Mouse (Mus musculus) cerebellum, adult 11 months (tissue): ENCODE data around the gene Slc1a1.

ENCODE experiments used
- DNase-seq: peaks from one replicate; pipeline ENCODE4 v3.0.0; 2022

Slc1a1 gene

DNA sequence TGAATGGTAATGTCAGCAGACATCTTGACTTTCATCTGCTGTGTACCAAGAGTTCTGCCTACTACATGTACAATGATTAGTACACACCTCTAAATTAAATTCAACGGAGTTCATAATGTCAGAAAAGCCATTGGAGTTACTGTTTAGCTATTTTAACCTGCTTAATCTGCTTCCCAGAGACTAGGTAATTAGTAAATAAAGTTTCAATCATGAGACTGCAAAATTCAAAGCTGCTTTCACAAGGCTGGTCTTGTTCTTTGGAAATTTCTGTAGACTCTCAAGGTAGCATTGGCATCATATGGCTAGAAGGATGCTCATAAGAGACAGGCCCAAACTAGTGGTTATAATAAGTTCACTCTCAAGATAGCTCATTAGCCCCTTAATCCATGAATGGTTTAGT, 20.0 kb downstream of the Slc1a1 start:
- DNase-seq, result no peak

DNA sequence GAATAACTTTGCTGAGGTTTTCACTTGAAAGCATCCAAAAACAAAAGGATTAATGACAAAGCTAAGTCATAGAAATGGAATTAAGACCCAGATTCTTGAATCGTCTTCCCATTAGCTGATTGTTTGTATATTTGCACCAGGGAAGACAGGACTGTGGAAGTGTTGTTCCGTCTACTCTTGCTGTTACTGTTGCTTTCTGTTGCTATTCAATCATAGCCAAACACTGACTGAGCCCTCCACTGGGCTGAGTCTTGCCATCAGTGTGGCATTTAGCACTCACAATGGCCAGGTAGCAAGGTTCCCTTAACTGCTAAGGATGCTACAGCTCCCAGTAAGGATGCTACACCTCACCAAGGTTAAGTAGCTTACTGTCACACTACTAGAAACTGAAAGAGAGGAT, 25.4 kb downstream of the Slc1a1 start:
- no peak for DNase-seq

DNA sequence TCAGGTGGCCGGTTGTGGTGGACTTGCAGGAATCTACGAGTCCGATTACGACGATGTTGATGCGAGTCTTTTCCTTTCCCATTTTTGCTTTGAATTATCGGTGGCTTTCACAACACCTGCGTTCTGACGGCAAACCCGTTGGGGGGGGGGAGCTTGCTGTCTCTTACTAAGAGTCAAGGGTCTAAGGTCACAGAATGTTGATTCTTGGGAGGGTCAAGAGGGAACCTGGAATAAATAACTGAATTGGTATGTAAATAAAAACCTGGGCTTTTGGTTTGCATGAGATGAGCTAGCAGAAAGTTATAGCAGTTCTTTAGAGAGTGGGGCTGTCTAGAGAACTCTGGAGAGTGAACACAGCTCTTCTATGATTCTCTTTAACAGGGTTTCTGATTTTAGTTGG, 28.8 kb downstream of the Slc1a1 start:
- no peak for DNase-seq

DNA sequence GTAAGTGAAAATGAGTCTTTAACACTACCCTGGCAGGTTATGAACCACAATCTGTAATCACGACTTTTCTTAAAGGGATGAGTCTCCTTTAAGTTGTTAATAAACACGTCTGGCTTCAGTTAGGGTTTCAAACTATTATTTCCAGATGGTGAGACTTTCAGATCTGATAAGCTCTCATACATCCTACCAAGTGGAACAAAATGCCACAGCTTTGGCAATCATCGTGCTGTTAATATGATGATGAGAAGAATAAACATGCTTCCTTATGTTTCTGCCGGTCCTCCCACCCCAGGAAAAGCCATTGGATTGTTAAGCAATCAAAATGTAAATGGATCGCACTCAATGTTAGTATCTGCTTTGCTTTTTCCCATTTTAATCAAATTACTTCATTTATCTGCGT, 30.1 kb downstream of the Slc1a1 start:
- no peak for DNase-seq

DNA sequence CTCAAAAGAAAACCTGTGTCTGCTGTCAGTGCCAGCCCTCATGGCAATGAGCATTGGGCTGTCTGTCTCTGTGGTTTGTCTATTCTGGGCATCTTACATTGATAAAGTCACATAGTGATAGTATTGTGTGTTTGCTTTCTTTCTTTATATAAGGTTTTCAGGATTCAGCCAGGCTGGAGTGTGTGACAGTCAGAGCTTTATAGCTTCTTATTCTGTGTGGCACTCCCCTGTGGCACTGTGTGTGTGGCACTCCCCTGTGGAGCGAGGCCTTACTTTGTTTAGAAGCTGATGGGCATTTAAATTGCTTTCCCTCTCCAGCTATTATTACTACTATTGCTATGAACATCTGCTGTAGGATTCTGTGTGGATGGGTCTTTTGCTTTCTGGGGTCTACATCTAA, 30.7 kb downstream of the Slc1a1 start:
- DNase-seq, result no peak

DNA sequence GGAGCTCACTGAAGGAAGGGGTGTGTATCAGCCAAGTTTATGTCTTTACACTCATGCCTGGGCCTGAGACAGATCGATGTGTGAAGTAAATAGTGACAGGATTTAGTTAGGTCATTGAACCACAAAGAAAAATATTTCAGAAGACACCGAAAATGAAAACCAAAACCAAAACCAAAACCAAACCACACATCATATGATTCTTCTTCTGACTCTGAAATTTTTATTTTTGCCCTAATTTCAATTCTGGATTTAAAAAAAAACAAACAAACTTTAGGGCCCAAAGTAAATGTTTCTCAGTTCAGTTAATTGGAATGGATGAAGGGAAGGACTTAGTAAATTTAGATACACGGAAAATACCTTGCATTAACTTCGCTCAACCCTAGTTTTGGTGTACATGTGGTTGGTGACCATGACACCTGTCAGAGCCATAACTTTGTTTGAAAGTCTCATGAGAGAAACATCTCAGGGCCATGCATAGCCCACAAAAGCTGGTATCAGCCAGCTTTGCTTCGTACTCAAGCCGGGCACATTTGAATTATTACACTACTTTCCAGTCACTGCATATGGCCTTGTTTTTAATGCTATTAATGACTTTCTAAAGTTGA, 34.5 kb downstream of the Slc1a1 start:
- DNase-seq, result no peak

DNA sequence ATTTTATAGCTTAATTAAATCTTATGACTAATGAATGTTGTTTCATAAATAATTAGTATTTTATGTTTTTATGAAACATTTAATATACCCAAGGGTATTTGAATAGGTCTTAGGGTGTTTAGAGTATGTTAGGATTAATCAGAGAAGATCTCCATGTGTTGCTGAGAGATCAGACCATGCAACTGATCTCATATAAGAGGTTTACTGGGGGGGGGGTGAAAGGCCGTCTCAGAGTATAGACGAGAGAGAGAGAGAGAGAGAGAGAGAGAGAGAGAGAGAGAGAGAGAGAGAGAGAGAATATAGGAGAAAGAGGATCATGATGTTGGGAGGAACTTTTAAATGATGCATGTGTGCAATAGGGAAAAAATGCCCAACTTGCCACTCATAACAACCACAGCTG, 35.5 kb downstream of the Slc1a1 start:
- DNase-seq, result no peak

DNA sequence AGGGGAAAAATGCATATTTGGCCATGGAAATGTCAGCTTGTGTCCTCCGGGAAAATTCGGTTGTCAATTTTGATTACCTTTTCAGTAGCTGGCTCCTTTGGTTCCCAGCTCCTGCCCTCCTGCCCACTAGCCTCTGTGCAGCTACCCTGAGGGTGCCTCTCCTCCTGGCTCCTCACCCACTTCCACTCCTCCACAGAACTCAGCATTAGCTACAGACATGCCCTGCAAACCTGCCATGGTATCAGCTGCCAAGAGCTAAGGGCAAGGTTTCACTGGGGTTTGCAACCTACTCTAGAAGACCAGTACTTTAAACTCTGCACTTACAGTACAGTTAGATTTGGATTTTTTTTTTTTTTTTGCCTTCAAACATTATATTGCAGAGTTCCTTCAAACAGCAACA, 44.6 kb downstream of the Slc1a1 start:
- DNase-seq, result no peak

- peak; percentile 22 for DNase-seq
Measured at GRCm38 (mm10) chr19:28883126-28883525, 48.3 kb downstream of the Slc1a1 start.

GRCm38 (mm10) chr19:28888496-28888895, 53.6 kb downstream of the Slc1a1 start:
- no peak for DNase-seq

DNA sequence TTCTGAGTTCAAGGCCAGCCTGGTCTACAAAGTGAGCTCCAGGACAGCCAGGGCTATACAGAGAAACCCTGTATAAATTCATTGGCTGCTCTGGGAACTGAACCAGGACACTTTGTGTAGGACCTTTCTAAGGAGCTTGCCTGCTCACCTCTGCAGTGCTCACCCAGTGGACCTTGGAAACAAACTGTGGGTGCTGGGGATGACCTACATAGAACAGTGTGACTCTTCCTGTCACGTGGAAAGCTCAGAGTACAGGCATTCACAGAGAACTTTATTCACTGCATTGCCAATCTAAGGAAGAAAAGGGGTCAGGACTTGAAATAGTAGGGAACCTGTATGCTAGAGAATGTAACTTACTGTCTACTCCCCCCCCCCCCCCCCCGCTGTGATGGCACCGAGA, 54.4 kb downstream of the Slc1a1 start:
- no peak for DNase-seq

DNA sequence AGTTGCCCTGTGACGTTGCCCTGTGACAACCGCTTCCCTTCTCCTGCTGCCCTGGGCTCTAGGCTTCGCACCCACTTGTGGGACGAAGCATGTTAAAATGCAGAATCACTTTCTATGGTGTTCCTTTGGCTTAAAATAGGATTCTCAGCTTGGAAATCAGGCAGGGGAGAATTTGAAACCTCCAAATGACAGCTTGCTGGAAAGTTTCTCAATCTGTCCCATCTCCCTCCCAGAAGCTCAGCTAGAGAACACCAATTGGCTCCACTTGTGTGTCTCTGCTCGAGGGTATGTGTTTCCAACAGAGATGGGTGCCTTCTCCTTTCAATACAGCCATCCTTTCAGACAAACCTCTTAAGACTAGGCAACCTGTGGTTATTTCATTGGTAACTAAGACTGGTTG, 56.4 kb downstream of the Slc1a1 start:
- DNase-seq, result no peak

DNA sequence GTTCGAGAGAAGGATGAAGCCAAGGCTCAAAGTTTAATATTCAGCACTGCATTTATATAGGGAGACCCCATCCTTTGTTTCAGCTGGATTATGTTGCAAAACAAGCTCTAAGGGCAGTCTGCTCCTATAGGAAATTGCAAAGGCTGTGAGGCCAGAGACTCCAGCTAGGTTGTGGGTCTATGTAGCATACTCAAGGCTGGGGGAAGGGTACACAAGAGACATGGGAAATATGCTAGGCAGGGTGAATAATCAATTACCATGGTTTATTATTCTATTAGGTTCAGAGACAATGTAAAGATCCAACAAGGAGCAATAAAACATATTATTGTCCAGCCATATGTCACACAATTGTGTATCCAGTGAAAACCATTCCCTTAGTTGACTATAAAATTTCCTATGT, 57.0 kb downstream of the Slc1a1 start:
- DNase-seq, result no peak

GRCm38 (mm10) chr19:28896639-28897038, 61.8 kb downstream of the Slc1a1 start:
- no peak for DNase-seq

- no peak for DNase-seq
Measured at GRCm38 (mm10) chr19:28897497-28897896, 62.6 kb downstream of the Slc1a1 start.

DNA sequence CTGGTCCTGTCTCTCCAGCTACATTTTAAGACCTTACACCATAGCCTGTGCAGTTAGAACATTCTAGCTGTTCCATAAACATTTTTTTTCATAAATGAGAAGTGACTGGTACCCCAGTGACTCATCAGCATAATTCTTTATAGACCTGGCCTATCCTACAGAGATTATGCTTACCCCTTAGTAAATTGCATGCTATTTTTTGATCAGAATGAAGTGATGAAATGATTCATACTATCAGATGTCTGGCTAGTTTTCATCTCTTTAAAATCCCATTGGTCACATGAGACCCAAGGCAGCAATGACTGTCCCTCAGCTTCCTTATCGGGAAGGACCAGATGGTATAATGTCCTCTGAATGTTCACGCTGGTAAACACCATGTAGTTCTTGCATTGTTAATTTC, 65.9 kb downstream of the Slc1a1 start:
- no peak for DNase-seq

DNA sequence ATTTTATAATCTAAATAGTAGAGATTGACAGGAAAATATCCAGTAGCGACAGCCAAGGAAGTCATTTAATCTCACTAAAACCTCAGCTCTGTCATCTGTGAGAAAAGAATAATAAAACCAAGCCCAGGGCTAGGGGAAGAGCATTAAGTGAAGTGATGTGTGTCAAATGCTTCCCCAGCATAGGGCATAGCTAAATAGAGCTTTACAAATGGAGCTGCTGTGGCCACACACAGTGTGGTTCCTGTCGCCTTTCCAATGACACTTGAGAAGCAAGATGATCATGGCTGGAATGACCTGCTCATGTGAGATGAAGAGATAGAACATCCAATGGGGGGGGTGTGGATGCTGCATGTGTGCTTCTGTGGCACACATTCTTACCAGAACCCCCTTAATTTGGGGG, 67.3 kb downstream of the Slc1a1 start:
- DNase-seq, result no peak

- DNase-seq, result no peak
Measured at GRCm38 (mm10) chr19:28902806-28903205, 68.0 kb downstream of the Slc1a1 start.

DNA sequence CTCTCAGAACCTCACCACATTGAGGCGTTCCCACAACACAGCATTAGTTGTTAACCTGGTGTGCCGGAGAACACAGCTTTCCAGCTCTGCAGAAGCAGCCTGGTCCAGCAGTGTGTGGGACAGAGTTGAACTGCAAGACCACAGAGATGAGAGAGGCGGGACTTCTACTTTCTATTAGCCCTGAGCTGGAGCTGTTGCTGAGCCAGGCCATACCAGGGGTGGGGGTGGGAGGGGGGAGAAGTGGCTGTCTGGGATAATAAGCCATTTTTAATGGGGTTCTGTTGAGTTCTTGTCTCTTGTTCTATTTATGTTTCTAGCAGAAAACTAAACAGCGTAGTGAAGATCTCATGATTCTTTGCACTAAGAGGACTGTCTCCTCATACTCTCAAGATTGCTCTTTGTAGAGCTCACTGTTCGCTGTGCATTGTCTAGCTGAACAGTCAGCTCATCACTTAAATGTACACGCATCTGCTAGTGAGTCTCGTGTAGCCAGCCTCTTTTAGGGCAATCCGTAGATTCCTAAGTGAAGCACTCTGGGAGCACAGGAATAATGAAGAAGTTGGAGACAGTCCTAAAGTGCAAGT, 68.8 kb downstream of the Slc1a1 start:
- no peak for DNase-seq

GRCm38 (mm10) chr19:28908186-28908585, 73.3 kb downstream of the Slc1a1 start:
- DNase-seq, result no peak

DNA sequence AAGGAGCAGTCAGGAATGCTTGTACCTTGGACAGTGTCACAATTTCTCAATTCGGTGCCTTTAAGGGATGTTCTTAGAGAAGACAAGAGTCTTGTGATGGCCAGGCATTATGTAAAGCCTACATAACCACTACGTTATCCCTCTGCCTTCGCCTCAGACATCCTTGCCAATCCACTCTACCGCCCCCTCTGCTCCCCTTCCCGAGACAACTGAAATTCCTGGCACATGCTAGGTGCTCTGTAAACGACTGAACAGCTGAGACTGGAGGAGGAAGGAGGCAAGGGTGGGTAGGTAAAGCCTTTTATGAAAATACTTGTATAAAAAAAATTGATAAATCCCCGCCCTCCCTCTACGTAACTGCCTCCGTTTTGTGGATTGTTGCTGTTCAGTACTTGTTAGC, 73.8 kb downstream of the Slc1a1 start:
- no peak for DNase-seq

DNA sequence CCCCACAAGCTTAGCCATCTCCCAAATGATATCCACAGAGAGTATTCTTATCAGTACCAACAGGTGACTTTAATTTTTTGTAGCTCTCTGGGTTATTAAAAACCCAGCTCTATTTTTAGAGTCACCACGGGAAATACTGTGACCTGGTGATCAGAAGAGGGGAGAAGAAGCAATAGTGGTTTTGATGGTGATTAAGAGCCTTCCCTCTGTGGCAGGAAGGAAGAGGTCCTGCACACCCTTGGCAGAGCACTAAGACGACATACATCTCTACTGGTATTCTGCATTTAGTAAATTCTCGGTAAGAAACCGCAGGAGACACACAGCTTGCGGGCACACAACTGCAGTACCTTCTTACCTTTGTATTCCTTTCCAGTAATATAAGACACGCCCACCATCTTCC, 79.7 kb downstream of the Slc1a1 start:
- DNase-seq, result no peak

DNA sequence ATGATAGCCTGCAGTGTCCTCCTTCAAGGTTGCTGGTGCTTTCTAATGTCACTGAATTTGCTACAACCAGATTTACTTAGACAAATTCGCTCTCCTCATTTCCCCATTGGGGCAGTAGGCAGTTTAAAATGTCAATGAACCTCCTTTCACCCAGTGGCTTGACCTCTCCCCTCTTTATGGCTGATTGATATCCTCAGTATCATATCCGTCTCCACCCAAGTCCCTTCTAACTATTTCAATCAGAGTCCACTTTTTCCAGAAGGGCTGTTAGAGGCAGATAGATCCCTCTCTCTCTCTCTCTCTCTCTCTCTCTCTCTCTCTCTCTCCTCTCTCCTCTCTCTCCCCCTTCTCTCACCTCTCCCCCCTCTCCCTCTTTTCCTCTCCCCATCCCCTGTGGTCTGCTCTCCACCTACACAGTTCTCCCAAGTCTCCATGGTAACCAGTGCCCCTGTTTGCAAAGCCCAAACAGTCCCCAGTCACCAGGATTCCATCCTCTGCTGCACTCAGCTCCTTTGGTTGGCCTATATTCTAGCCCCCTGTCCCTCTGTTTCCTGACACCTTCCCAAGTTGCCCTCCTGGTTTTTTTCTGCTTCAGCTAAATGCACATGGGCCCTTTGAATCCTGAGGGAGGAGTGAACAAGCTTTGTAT, 80.9 kb downstream of the Slc1a1 start:
- DNase-seq, result no peak

GRCm38 (mm10) chr19:28916492-28916891, 81.6 kb downstream of the Slc1a1 start:
- DNase-seq, result no peak

- DNase-seq, result no peak
Measured at GRCm38 (mm10) chr19:28917839-28918238, 83.0 kb downstream of the Slc1a1 start.
